Mouse (Mus musculus) regulatory T cell (primary cell): Measurements from ENCODE around the gene Acaca.
"Not testable (repeated sequence)": the region's sequence is repeated elsewhere in the genome, so short reads cannot be mapped to it uniquely, and the experiment has no call there.

Source experiments
- in situ Hi-C: fragments of 300-600 bp; cut with MboI, MseI; formaldehyde crosslinking; loops from one replicate; pipeline ENCODE4 v1.15.1; 2025; ENCODE audit warnings: high pct_unique_total_duplicates

The Acaca gene

GRCm38 (mm10) chr11:84382450-84382849, 253.0 kb downstream of the Acaca start:
- in situ Hi-C loops, result loop anchor here (10.0 kb wide), 1 partner anchor 1292 kb away; no protein-coding TSS in a partner anchor

- in situ Hi-C loops, result loop anchor here (10.0 kb wide), 1 partner anchor 1291 kb away; no protein-coding TSS in a partner anchor
Observed at GRCm38 (mm10) chr11:84383891-84384290, 254.4 kb downstream of the Acaca start.

GRCm38 (mm10) chr11:84389332-84389731, 259.9 kb downstream of the Acaca start:
- in situ Hi-C loops, result loop anchor here (10.0 kb wide), 1 partner anchor 1285 kb away; no protein-coding TSS in a partner anchor

GRCm38 (mm10) chr11:84391126-84391525, 261.7 kb downstream of the Acaca start:
- in situ Hi-C loops, result no loop called here

- in situ Hi-C loops, result not testable (repeated sequence)
Observed at GRCm38 (mm10) chr11:84392066-84392465, 262.6 kb downstream of the Acaca start.

GRCm38 (mm10) chr11:84393571-84393970, 264.1 kb downstream of the Acaca start:
- in situ Hi-C loops, result no loop called here

GRCm38 (mm10) chr11:84395010-84395409, 265.5 kb downstream of the Acaca start:
- in situ Hi-C loops, result no loop called here

- in situ Hi-C loops, result no loop called here
Observed at GRCm38 (mm10) chr11:84406733-84407132, 277.3 kb downstream of the Acaca start.

- in situ Hi-C loops, result no loop called here
Observed at GRCm38 (mm10) chr11:84410383-84410782, 280.9 kb downstream of the Acaca start.

GRCm38 (mm10) chr11:84410879-84411641, 281.6 kb downstream of the Acaca start:
- in situ Hi-C loops, result no loop called here

GRCm38 (mm10) chr11:84411642-84412018, 282.2 kb downstream of the Acaca start:
- in situ Hi-C loops, result no loop called here

GRCm38 (mm10) chr11:84412201-84412934, 282.9 kb downstream of the Acaca start:
- in situ Hi-C loops, result no loop called here

- in situ Hi-C loops, result no loop called here
Observed at GRCm38 (mm10) chr11:84413111-84413510, 283.6 kb downstream of the Acaca start.

- in situ Hi-C loops, result no loop called here
Observed at GRCm38 (mm10) chr11:84420779-84421178, 291.3 kb downstream of the Acaca start.

- in situ Hi-C loops, result no loop called here
Observed at GRCm38 (mm10) chr11:84425736-84426632, 296.5 kb downstream of the Acaca start.

GRCm38 (mm10) chr11:84426633-84426998, 297.1 kb downstream of the Acaca start:
- in situ Hi-C loops, result no loop called here

GRCm38 (mm10) chr11:84429581-84429980, 300.1 kb downstream of the Acaca start:
- in situ Hi-C loops, result no loop called here

- in situ Hi-C loops, result loop anchor here (5.0 kb wide), 1 partner anchor 367 kb away; no protein-coding TSS in a partner anchor
Observed at GRCm38 (mm10) chr11:84430336-84430735, 300.9 kb downstream of the Acaca start.

- in situ Hi-C loops, result loop anchor here (5.0 kb wide), 1 partner anchor 362 kb away; no protein-coding TSS in a partner anchor
Observed at GRCm38 (mm10) chr11:84434879-84435278, 305.4 kb downstream of the Acaca start.

- in situ Hi-C loops, result no loop called here
Observed at GRCm38 (mm10) chr11:84440402-84440801, 310.9 kb downstream of the Acaca start.

GRCm38 (mm10) chr11:84442554-84443331, 313.3 kb downstream of the Acaca start:
- in situ Hi-C loops, result no loop called here
